Mouse (Mus musculus) R1 (cell line): Measurements from ENCODE around the gene Gpank1.

Experiments
- DNase-seq: peaks from one replicate; pipeline ENCODE4 v3.0.0-alpha.2; 2018; ENCODE audit warnings: low read depth, low spot score

Gpank1 gene

DNA sequence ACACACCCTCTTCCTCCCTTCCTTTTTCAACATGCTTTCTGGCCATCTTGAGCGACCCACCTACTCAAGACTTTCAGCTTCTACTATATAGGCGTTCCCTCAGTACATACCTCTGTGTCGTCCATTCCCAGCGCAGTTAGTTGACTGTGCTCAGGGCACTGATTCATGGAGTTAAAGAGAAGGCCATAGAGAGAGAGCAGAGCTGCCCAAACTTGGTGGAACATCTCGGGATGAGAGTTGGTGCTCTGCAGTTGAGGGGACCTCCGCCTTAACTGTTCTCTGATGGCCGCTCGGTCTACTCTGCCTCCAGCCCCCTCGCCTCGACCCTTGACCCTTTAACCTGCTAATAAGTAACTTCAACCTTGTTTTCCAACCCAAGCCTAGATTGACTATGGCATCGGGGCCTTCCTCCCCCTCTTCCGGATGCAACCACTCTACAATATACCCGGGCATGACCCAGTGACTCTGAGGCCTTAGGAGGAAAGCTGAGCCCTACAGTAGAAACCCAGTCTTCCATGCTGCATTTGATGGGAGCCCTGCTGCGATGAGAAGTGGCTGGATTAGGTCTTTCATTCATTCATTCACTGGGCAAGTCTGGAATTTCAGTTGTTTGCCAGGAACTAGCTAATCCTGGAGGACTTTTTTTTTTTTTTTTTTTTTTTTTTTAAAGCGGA, 10.4 kb downstream of the Gpank1 start, which contains the start of gene Apom:
Gene Apom (minus strand): TSS at position 551 of the 674 bp plus-strand sequence.
- peak; percentile 60 for DNase-seq

DNA sequence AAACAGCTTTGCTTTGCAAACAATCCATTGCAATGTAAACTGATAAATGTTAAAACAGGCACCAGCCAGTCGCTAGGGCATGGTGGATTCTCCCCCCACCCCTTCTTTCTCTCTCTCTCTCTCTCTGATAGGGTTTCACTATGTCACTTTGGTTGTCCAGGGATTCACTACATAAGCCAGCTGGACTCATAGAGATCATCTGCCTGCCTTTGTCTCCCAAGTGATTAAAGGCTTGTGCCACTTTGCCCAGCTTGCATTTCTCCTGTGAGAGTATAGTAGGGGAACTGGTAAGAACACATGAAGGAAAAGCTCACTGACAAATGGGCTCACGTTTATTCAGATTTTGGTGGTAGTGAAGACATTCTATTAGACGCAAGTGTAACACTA, 10.9 kb downstream of the Gpank1 start:
- no peak for DNase-seq

DNA sequence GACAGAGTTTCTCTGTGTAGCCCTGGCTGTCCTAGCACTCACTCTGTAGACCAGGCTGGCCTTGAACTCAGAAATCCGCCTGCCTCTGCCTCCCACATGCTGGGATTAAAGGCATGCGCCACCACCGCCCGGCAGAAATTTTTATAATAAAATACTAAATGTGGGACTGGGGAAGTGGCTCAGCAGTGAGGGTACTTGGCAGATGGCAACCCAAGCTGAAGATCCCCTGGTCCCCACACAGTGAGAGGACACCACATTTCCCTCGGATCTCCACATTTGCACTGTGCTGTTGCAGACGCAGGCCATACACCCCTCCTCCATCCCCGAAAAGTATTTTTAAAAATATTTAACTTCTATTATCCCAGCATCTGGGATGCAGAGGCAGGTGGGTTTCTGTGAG, 12.3 kb downstream of the Gpank1 start:
- DNase-seq, result no peak

DNA sequence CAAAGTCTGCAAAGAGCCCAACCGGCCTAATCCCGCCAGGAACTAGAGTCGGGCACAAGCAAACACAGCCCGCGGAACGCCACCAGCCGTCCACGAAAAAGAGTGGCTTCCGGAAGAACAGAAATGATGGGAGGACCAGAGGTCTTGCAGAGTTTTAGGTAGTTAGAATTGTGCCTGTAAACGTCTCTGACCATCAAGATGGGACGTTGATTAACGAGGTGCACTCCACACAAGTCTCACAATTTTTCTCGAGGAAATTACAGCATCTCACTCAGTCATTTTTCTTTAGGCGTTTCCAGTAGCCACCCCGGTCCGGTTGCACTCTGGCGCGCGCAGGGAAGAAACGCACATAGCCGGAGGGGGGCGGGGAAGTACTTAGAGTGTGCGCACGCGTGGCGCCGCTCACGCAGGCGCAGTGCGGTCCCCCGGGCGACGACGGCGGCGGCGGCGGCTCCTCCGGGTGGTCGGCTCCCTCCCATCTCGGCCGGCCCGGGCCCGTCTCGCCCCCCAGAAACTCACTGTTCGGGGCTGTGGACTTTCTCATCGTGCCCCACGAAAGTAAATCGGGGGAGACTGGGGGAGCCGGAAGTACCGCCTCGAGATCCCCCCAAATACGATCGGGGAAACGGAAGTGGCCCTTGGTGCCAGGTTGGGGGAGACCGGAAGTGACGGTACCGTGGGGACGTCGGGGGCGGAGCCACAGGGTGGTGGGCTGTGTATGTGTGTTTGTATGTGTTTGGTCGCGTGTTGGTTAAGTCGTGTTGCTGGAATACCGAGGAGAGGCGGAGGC, 13.7 kb downstream of the Gpank1 start, which contains the start of gene Bag6:
Gene Bag6 (plus strand): TSS at position 378 of the 790 bp plus-strand sequence.
- DNase-seq, result peak; percentile 97

DNA sequence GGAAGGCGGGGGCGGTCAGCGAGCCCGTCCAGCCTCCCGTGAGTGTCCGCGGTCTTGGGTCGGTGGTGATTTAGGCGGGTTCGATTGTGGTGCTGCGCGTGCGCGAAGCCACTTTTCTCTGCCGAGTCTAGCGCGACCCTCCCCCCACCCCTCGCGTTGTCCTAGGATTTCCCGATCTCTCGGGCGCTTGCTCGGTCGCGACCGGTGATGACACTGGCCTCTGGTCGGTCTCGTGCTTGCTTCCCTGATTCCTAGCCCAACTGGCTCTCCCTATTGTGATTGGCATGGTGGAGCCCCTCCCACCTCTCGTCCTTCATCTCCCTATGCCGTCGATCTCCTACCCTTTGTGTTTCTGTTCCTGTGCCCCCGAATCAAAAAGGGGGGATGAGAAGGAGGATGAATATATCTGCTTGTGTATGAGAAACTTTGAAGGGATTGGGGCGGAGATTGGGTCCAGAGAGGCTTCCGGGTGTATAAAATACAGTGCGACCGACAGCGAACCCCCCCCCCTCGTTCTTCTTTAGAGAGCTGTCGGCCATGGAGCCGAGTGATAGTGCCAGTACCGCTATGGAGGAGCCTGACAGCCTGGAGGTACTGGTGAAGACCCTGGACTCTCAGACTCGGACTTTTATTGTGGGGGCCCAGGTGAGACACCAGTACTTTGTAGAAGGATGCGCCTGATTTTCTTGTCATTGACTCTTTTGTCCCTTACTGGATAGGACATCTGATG, 14.5 kb downstream of the Gpank1 start:
- DNase-seq, result peak; percentile 83

DNA sequence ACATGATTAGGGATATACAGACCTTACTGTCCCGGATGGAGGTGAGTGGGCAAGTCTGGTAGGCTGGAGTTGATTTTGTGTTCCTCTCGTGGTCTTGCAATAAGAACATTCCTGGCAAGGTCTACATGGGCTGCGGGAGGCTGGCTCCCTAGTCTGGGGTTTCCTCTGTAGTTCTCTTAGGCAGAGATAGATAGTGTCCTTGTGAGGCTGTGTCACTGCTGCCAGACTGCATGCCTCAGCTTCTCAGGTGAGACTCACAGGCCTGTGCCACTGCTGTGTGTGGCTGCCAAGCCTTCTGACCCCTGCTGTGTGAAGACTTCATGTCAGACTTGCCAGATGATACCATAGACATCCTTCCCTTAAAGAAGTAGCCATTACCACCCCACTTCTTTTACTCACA, 18.0 kb downstream of the Gpank1 start:
- no peak for DNase-seq

DNA sequence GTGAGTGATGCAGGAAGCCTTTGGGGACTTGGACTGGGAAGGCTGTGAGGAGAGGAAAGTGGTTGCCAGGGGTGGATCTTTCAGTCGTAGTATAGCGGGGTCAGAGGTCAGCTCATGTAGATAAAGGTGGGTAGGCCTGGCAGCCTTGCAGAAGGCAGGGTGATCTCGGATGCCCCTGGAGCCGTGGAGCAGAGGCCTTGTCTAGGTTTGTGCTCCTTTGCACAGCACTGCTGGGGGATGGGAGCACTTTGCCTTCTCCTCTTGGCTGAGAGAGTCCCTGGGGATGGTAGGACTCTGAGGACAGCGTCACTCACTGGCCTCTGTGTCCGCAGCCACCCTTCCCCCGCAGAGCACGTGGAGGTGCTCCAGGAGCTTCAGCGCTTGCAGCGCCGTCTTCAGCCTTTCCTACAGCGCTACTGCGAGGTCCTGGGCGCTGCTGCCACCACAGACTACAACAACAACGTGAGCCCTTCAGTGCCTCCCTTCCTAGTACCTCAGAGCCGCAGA, 19.3 kb downstream of the Gpank1 start:
- DNase-seq, result no peak

DNA sequence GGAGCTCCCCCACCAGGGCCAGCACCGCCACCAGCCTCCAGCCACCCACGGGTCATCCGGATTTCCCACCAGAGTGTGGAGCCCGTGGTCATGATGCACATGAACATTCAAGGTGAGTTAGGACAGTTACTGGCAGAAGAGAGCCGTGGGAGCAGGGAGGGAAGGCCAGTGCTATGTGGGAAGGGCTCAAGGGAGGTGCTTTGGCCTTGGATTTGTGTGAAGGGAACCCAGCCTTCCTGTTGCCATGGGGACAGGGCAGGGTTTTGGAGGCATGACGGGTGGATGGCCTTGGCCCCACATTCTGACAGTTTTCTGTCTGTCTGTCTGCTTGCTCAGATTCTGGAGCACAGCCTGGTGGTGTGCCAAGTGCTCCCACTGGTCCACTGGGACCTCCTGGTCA, 20.7 kb downstream of the Gpank1 start:
- DNase-seq, result peak; percentile 66

DNA sequence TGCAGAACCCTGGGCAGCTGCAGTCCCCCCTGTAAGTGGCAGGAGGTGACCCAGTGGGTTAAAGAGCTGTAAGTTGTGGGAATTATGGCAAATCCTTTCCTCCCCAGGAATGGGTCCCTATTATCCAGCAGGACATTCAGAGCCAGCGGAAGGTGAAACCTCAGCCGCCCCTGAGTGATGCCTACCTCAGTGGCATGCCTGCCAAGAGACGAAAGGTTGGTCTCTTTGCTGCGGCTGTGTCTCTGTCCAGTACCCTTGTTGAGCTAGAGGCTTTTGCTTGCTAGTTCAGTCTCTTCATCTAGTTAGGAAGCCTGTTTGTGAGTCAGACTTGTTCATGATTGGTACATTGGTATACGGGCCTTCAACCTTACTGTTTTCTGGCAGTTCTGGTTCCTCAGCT, 24.9 kb downstream of the Gpank1 start:
- no peak for DNase-seq

DNA sequence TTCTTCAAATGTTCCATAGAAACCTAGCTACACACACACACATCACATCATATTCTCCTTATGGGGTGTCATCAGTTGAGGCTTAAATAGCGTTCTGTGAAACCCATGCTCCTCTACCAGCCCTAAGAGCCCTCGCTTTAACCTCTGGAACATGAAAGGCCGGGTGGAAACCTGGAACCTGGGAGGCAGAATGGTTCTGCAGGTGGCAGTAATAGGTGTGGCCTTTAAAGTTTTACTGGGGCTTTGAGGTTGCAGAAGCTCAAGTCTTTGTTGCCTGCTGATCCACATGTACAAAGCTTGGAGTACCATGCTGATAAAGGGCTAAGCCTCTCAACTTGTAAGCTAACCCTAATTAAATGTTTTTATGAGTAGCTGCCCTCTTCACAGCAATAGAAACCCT, 26.1 kb downstream of the Gpank1 start:
- no peak for DNase-seq

DNA sequence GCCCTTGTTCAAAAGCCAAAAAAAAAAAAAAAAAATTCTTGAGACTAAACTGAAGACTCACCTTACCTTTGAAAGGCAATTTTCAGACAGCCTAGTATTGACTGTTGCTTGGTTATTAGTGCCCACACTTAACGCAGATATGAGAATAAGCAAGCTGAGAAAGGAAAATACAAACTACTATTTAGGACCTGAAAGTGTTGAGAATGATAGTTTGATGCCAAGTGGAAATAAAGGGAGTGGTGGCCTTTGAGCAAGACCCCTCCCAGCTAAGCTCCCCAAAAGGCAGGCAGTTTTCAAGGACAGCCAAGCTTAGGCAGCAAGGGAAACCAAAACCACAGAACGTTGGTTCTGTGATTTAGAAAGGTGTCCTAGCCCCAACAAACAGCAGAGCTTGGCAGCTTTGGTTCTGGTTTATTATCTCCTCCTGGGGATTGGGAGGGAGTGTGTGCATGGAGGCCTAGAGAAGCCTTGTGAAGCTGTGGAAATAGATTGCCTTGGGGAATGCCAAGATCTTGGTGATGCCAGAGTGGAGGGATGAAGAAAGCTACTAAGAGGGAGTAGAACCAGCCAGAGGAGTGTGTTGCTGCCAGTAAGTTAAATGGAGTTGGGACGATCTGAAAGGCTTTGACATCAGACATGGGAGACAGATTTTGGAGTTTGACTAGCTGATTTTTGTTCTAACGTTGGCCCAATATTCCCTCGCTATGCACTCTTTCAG, 26.8 kb downstream of the Gpank1 start:
- DNase-seq, result no peak

DNA sequence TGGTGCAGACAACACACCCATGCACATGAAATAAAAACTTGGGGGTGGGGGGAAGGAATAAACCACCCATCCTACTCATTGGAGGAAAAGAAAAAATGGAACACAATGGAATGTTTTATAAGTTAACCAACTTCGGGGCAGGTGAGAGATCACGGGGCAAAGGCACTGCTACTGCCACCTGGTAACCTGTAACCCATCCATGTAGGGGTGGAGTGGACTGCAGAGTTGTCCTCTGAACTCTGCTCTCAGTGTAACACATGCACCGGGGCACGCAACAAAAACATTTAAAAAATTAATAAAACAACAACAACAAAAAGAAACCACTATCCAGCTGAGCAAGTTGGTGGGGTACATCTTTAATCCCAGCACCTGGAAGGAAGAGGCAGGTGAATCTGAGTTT, 30.9 kb downstream of the Gpank1 start:
- no peak for DNase-seq

DNA sequence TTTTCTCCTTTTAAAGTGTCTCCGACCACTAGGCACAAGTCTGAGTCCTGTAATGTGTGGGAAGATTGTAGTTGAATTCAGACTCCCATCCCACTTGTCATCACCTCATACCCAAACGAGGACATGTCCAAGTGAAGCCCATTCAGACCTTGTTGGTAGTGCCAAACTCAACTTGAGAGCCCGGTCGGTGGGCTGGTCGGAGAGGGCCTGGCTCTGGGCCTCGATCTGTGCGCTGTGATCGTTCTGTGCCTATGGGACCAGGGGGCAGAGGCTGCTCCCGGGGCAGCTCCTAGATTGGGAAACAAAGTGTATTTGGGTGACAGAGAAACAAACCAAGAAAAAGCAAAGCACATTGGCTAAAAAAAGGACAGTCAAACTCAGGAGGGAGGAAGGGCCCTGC, 31.8 kb downstream of the Gpank1 start:
- no peak for DNase-seq

DNA sequence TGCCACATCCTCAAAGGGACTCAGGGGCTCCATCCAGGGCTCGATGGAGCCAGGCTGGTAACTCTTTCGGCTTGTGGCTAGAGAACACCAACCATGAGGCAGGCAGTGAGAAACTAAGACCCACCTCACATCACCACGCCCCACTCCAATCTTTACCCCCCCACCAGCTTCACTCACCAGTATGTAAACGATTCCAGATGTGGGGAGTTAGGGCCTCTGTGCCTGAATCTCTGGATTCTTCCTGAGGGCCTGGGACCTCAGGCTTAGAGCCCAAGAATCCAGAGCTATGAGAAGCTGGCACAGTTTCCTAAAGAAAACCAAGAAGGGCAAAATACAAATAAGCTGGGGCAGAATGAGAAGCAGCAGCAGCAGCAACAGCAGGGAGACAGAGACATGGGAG, 32.7 kb downstream of the Gpank1 start:
- no peak for DNase-seq

DNA sequence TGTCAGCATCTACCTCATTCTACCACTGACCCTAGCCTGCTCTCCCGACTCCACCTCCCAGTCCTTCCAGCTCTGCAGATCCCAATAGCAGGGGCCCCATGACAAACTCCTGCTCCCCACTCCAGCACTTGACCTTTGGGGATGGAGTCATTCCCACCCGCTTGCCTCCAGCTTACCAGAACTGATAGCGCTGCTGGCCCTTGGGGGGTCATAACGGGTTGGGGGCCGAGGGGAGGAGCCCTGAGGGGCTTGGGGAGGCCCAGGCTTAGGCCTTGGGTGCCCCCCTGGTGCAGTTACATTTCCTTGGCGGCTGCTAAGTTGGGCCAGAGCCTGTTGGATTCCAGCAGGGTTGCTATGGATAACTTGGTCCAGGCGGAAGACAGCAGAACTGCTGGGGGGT, 33.4 kb downstream of the Gpank1 start:
- no peak for DNase-seq

DNA sequence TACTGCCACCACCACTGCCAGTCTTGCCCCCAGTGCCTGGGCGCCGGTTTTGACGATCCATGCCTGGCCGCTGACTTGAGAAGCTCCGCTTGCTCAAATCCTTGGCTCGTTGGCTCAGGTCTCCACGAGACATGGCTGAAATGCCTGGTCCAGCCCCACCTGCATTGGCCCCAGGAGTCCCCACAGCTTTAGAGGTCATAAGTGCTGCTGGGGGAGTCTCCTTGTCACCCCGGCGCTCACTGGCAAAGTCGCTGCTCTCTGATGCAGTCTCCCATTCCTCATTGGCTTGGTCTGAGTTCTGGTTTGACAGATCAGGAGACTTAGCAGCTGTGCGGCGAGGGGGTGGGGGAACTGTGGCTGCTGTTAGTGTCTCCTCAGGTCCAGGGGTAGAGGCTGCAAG, 34.2 kb downstream of the Gpank1 start:
- DNase-seq, result no peak

DNA sequence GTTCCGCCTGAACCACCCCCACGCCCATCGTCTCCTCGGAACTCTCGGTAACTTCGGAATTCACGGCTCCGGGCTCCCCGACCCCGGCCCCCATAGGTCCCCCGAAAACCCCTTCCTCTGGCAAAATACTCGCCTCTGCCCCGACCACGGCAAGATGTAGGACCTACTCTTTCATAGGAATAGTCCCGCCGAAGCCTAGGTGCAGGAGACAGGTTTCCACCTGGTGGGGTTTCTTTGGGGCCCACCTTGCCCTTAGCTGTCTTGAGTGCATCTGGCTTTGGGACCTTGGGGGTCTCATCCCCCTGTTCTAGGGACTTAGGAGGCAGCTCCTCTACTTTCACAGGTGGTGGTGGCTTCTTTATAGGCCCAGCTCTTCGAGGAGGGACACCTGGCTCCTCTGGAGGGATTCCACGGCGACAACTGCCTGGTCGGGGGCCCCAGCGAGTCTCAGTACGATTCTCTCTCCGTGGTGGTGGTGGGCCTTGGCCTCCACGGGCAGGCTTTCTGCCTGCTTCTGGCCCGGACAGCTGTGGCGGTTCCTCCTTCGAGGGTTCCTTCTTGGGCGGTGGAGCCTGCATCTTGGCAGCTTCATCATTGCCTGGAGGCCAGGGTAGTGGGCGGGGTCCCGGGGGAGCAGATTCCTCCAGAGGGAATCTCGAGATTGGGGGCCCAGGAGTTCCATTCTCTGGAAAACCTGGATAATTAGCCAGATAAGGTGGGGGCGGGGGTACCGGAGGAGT, 35.4 kb downstream of the Gpank1 start:
- DNase-seq, result no peak

DNA sequence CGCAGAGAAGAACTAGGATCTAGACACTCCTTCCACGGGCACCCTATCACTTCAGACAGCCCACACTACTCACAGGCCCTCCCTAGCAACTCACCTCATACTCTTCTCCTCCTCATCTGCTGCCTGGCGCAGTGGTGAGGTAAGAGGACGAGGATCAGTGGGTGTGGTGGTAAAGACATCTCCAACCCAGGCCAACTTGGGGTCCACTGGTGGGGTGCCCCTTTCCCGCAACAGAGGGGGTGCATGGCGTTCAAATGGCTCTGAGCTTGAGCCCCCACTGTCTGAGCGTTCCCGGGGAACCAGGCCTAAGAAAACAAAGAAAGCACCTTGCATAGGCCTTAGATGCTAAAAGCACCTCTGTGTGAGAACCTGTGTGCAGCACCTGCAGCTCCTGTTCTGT, 36.0 kb downstream of the Gpank1 start:
- no peak for DNase-seq

DNA sequence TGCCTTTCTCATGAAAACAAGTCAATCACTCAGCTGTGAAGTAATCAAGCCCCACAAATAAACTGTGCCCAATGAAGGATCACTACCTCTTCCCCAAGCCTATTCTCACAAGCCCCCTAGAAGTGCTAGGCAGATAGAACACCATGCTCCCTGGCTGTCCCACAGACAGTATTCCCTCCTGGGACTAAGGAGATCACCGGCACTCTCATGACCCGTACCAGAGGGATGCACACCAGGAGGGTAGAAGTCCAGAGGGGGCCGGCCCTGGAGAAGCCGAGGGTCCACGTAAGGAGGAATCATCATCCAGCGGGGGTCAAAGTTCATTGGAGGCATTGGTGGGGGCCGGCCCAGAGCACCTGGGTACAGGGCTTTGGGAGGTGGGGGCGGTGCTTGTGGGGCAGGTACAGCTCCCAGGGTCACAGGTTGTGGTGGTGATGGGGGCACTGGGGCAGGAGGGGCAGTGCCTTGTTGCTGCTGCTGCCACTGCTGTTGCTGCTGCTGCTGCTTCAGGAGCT, 36.5 kb downstream of the Gpank1 start:
- no peak for DNase-seq

DNA sequence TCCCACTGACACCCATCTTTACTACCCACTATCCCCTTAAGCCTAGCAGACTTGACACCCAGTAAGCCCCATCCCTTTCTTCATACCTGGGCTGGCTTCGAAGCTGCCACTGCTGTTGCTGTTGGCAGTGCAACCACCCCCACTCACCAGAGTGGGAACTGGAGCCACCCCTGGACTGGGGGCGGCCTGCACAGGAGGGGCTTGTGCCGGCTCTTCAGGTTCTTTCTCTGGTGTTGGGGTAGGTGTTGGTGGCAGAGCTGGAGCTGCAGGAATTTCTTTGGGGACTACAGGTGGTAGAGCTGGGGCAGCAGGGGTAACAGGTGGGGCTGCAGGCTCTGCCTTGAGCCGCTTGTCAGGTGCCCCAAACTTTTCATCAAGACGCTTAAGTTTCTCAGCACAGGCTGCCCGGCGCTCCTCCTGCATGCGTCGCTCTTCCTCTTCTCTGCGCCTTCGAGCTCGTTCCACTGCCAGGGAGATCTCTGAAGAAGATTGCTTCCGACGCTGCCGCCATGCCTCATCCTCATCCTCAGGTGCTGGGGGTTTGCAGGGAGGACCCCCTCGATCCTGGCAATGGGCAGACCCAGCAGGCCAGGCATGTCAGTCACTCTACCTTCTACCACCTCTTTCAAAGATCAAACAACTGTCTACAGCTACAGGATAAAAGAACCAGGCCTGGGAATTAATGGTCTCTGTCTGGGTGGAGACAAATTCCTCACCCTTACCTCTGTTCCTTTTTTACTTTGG, 37.8 kb downstream of the Gpank1 start:
- DNase-seq, result no peak
